Mouse (Mus musculus): Measurements from ENCODE around the gene Slc17a1. TPM values are rescaled to one million over a fixed set of nuclear protein-coding genes. Genes with fewer than 3 reads are reported as not detected.

The Slc17a1 gene
- not detected in 2 replicates for polyA plus RNA-seq (2015; fragmentation: Nextera tagmentation; extraction: Ambion mirVana)

- peaks cover 8% of the 10 kb centered on the region for H3K4me1 ChIP-seq (replicated peaks)
- H3K27me3 ChIP-seq: no peaks in the 10 kb centered on the region
- H3K4me2 ChIP-seq: no peak within 1 kb of the TSS
- 74% methylated on average over 7 of the region's 7 CpGs for WGBS
- ATAC-seq (replicated peaks; ENCODE audit: insufficient number of reproducible peaks, insufficient read depth, low FRiP score, low read depth): no peak
- no peak within 1 kb of the TSS for H3K27ac ChIP-seq
- no peak within 1 kb of the TSS for H3K9ac ChIP-seq
- no peaks in the 10 kb centered on the region for H3K9me3 ChIP-seq (replicated peaks)
- no peaks in the 10 kb centered on the region for H3K36me3 ChIP-seq
- no peak within 1 kb of the TSS for H3K4me3 ChIP-seq
Observed at GRCm38 (mm10) chr13:23867405-23867804, at the start of gene Slc17a1. TSS of gene Slc17a1 (plus strand) at chr13:23867750.

GRCm38 (mm10) chr13:23820179-23820940 lies 47.2 kb upstream of the Slc17a1 start:
- no peak overlapping the region for H3K4me3 ChIP-seq
- H3K4me1 ChIP-seq (replicated peaks): no peaks in the 10 kb centered on the region; the same call in 1 of the 2 replicates
- no peak overlapping the region for H3K27ac ChIP-seq
- H3K4me2 ChIP-seq: no peak overlapping the region
- no peaks in the 10 kb centered on the region for H3K27me3 ChIP-seq
- ATAC-seq (replicated peaks; ENCODE audit: insufficient number of reproducible peaks, insufficient read depth, low FRiP score, low read depth): no peak
- H3K36me3 ChIP-seq: no peaks in the 10 kb centered on the region
- no peaks in the 10 kb centered on the region for H3K9me3 ChIP-seq (replicated peaks)
- H3K9ac ChIP-seq: no peak overlapping the region
- WGBS: 65% methylated on average over 4 of the region's 4 CpGs

DNA sequence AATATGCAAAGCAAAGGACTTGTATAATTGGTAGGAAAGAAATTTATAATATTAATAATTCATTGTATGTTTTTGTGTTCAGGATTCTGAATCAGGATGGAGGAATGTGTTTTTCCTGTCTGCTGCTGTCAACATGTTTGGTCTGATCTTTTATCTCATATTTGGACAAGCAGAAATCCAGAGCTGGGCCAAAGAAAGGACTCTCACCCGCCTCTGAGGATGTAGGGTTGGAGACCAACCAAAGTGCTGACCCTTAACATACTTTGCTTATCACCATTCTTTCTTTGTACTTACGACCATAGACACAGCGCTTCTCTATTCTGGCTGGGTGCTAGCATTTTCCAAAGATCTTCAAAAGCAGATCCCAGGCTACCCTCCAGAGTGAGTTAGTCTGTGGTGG lies 45.3 kb upstream of the Slc17a1 start:
- H3K27ac ChIP-seq: no peak overlapping the region
- H3K9me3 ChIP-seq (replicated peaks): no peaks in the 10 kb centered on the region
- 22% methylated on average over 3 of the region's 3 CpGs for WGBS
- no peak overlapping the region for H3K4me2 ChIP-seq
- no peaks in the 10 kb centered on the region for H3K27me3 ChIP-seq
- no peak for ATAC-seq (replicated peaks; ENCODE audit: insufficient number of reproducible peaks, insufficient read depth, low FRiP score, low read depth)
- H3K4me3 ChIP-seq: no peak overlapping the region
- no peaks in the 10 kb centered on the region; the same call in 1 of the 2 replicates for H3K4me1 ChIP-seq (replicated peaks)
- no peaks in the 10 kb centered on the region for H3K36me3 ChIP-seq
- H3K9ac ChIP-seq: no peak overlapping the region

DNA sequence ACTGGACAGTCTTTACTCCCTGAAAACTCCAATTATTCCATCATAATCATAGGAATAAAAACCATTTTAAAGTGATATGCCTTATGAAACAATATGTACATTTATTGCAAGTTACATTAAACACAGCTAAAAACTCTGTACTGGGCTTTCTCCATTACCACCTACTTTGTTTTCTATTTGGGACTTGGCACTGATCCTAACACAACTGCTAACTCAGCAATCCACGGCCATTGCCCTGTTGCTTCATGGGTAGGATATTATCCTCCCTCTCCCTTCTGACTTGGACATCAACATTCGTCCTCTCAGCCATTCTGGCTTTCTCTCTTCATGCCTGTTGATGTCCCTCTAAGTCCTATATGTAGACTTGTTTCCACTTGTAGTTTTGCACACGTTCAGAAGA lies 40.9 kb upstream of the Slc17a1 start:
- 46% methylated on average over 3 of the region's 3 CpGs for WGBS
- H3K27me3 ChIP-seq: no peaks in the 10 kb centered on the region
- no peak overlapping the region for H3K9ac ChIP-seq

DNA sequence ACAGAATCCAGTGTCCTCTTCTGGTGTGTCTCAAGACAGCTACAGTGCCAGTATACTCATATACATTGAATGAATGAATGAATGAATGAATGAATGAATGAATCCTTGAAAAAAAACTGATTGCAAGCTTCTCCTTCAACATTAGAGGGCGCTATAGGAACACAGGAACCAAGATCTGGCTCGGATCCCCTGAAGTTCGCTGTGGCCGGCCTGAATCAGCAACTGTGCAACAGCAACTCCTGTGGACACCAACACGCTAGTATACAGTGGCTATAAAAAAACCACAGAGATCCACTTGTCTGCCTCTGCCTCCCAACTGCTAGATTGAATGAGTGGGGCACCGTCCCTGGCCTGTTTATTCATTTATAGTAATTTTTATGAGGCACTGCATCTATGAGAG lies 34.5 kb upstream of the Slc17a1 start:
- 13% methylated on average over 6 of the region's 6 CpGs for WGBS
- Histone ChIP-seq H3K27me3 (no peaks in the 10 kb centered on the region), H3K4me3 (no peak overlapping the region), H3K4me2 (no peak overlapping the region), H3K4me1 (replicated peaks) (no peaks in the 10 kb centered on the region), H3K36me3 (no peaks in the 10 kb centered on the region), H3K27ac (no peak overlapping the region), H3K9me3 (replicated peaks) (no peaks in the 10 kb centered on the region), H3K9ac (no peak overlapping the region)
- ATAC-seq (replicated peaks; ENCODE audit: insufficient number of reproducible peaks, insufficient read depth, low FRiP score, low read depth): no peak

More for the DNA sequence above, 40.9 kb upstream of the Slc17a1 start:
- Histone ChIP-seq H3K4me3 (no peak overlapping the region), H3K27ac (no peak overlapping the region), H3K9me3 (replicated peaks) (no peaks in the 10 kb centered on the region), H3K36me3 (no peaks in the 10 kb centered on the region), H3K4me1 (replicated peaks) (no peaks in the 10 kb centered on the region; the same call in 1 of the 2 replicates), H3K4me2 (no peak overlapping the region)
- no peak for ATAC-seq (replicated peaks; ENCODE audit: insufficient number of reproducible peaks, insufficient read depth, low FRiP score, low read depth)

- ATAC-seq (replicated peaks; ENCODE audit: insufficient number of reproducible peaks, insufficient read depth, low FRiP score, low read depth): no peak
- H3K27ac ChIP-seq: no peak overlapping the region
- H3K4me1 ChIP-seq (replicated peaks): no peaks in the 10 kb centered on the region
- H3K27me3 ChIP-seq: no peaks in the 10 kb centered on the region
- H3K9me3 ChIP-seq (replicated peaks): no peaks in the 10 kb centered on the region
- no peak overlapping the region for H3K4me2 ChIP-seq
- H3K36me3 ChIP-seq: no peaks in the 10 kb centered on the region
- H3K9ac ChIP-seq: no peak overlapping the region
- WGBS: 82% methylated on average over 5 of the region's 5 CpGs
- H3K4me3 ChIP-seq: no peak overlapping the region
Observed at GRCm38 (mm10) chr13:23834836-23835235, 32.7 kb upstream of the Slc17a1 start.

DNA sequence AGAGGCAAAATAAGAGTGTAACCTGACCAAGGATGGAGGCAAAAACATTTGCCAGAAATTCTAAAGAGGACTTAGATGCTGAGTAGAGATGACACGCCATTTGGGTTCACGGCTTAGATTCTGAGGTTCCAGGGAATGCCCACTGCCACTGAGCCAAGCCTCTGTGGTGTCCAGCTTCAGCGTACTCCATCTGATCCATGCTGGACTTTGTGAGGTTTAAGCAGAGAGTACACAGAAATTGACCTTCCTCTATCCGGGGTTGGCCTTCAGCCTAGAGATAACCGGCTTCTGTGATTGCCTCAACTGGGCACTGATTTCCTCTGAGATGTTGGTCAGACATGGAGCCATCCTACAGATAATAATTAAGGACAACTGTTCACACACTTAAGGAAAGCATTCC lies 30.9 kb upstream of the Slc17a1 start:
- no peak for ATAC-seq (replicated peaks; ENCODE audit: insufficient number of reproducible peaks, insufficient read depth, low FRiP score, low read depth)
- H3K27ac ChIP-seq: no peak overlapping the region
- no peaks in the 10 kb centered on the region for H3K36me3 ChIP-seq
- no peak overlapping the region for H3K4me2 ChIP-seq
- H3K4me3 ChIP-seq: no peak overlapping the region
- H3K9ac ChIP-seq: no peak overlapping the region
- WGBS: 81% methylated on average over 5 of the region's 5 CpGs
- no peaks in the 10 kb centered on the region for H3K27me3 ChIP-seq
- H3K9me3 ChIP-seq (replicated peaks): no peaks in the 10 kb centered on the region
- no peaks in the 10 kb centered on the region for H3K4me1 ChIP-seq (replicated peaks)

DNA sequence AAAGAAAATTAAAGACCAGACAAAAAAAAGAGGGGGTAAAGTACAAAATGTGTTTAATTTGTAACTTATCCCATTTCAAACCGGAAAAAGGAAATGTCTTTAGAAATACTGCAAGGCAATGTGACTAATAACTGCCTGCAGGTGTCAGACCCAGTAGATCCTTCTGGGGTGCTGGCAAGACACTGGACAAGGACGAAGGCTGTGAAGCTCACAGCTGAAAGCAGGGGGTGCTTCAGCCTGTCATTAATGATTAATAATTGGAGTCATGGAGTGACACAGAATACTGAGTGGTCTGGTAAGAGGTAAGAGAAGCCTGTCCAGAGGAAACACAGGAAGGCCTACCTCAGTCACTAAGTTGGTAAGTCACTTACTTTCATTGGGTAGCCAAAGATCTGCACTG lies 28.2 kb upstream of the Slc17a1 start, which contains the start of gene Slc17a3:
Gene Slc17a3, plus strand, starts transcription at position 127 of the 400 bp plus-strand sequence.
- ATAC-seq (replicated peaks; ENCODE audit: insufficient number of reproducible peaks, insufficient read depth, low FRiP score, low read depth): no peak
- Histone ChIP-seq H3K4me2 (no peak within 1 kb of the TSS), H3K9me3 (replicated peaks) (no peaks in the 10 kb centered on the region), H3K4me1 (replicated peaks) (no peaks in the 10 kb centered on the region), H3K9ac (no peak within 1 kb of the TSS), H3K27ac (no peak within 1 kb of the TSS), H3K36me3 (no peaks in the 10 kb centered on the region), H3K4me3 (no peak within 1 kb of the TSS), H3K27me3 (no peaks in the 10 kb centered on the region)
- WGBS: 80% methylated on average over 2 of the region's 2 CpGs

DNA sequence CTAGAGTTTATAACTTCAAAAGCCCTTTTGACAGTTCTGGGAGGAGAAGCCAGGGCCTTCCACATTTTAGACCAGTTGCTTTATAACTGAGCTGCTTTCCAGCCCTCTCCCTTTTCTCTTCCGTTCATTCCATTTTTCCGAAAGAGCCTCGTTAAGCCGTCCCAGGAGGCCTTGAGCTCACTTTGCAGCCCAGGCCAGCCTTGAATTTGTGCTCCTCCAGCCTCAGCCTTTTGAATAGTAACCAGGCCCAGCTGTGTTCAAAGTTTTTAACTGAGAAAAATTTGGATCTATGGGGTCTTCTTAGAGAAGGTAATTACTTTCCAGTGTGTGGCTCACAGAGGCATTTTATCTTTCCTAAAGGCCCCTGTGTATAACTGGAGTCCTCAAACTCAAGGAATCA lies 21.7 kb upstream of the Slc17a1 start:
- H3K9me3 ChIP-seq (replicated peaks): no peaks in the 10 kb centered on the region
- H3K27me3 ChIP-seq: no peaks in the 10 kb centered on the region
- H3K9ac ChIP-seq: no peak overlapping the region
- 68% methylated on average over 4 of the region's 4 CpGs for WGBS
- H3K4me1 ChIP-seq (replicated peaks): no peaks in the 10 kb centered on the region
- ATAC-seq (replicated peaks; ENCODE audit: insufficient number of reproducible peaks, insufficient read depth, low FRiP score, low read depth): no peak
- no peak overlapping the region for H3K27ac ChIP-seq
- H3K36me3 ChIP-seq: no peaks in the 10 kb centered on the region
- no peak overlapping the region for H3K4me2 ChIP-seq
- H3K4me3 ChIP-seq: no peak overlapping the region

DNA sequence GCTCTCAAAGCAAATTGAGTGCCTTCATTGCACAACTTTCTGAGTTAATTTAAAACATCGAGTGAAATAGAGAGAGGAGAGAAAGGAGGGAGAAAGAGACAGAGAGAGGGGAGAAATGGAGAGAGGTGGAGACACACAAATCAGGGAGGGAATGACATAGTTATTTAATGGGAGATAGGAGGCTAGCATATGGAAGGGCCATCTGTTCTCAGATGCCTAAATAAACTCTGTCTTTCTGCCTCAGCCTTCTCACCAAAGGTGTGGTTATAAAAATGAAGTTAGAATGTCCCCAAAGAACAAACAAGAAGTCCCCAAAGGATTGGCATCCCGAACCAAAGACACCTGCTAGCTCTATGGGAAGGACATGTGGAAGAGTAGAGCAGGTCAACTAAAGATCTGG lies 18.3 kb upstream of the Slc17a1 start:
- no peak for ATAC-seq (replicated peaks; ENCODE audit: insufficient number of reproducible peaks, insufficient read depth, low FRiP score, low read depth)
- no peaks in the 10 kb centered on the region for H3K9me3 ChIP-seq (replicated peaks)
- H3K4me3 ChIP-seq: no peak overlapping the region
- no peaks in the 10 kb centered on the region for H3K36me3 ChIP-seq
- no peak overlapping the region for H3K4me2 ChIP-seq
- WGBS: 68% methylated on average over 2 of the region's 2 CpGs
- H3K27ac ChIP-seq: no peak overlapping the region
- H3K27me3 ChIP-seq: no peaks in the 10 kb centered on the region
- H3K4me1 ChIP-seq (replicated peaks): no peaks in the 10 kb centered on the region
- no peak overlapping the region for H3K9ac ChIP-seq

GRCm38 (mm10) chr13:23856401-23856800 lies 11.1 kb upstream of the Slc17a1 start:
- Histone ChIP-seq H3K27me3 (no peaks in the 10 kb centered on the region; the same call in 1 of the 2 replicates), H3K9me3 (replicated peaks) (no peaks in the 10 kb centered on the region), H3K4me2 (no peak overlapping the region), H3K4me1 (replicated peaks) (no peaks in the 10 kb centered on the region), H3K36me3 (no peaks in the 10 kb centered on the region), H3K27ac (no peak overlapping the region), H3K4me3 (no peak overlapping the region), H3K9ac (no peak overlapping the region)
- WGBS: 63% methylated on average over 3 of the region's 3 CpGs
- no peak for ATAC-seq (replicated peaks; ENCODE audit: insufficient number of reproducible peaks, insufficient read depth, low FRiP score, low read depth)

DNA sequence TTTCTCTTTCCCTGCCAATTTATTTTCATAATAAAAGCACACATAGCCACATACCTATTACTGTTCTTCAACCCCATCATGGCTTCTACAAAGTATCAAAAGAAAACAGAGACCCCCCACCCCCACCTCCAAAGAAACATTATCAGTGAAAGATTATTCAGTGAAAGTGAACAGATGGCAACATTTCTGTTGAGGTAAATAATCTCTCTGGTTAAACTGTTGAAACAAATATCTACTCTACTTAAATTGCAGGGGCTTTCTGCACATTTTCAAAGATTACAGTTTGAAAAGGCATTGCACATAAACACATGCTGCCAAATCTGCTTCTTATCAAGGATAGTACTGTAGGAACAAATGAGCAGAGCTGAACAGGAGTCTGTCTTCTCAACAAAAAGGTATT lies 5.7 kb upstream of the Slc17a1 start:
- no peaks in the 10 kb centered on the region for H3K9me3 ChIP-seq (replicated peaks)
- no peaks in the 10 kb centered on the region for H3K36me3 ChIP-seq
- ATAC-seq (replicated peaks; ENCODE audit: insufficient number of reproducible peaks, insufficient read depth, low FRiP score, low read depth): no peak
- no peak overlapping the region for H3K4me2 ChIP-seq
- no peak overlapping the region for H3K9ac ChIP-seq
- no peaks in the 10 kb centered on the region; the same call in 1 of the 2 replicates for H3K27me3 ChIP-seq
- peaks cover 4% of the 10 kb centered on the region; the same call in 1 of the 2 replicates for H3K4me1 ChIP-seq (replicated peaks)
- no peak overlapping the region for H3K27ac ChIP-seq
- H3K4me3 ChIP-seq: no peak overlapping the region
